Mouse (Mus musculus): ENCODE results near the gene Slc35e2. TPM values are rescaled to one million over a fixed set of nuclear protein-coding genes. Genes with fewer than 3 reads are reported as not detected.

Gene Slc35e2
- 39.8 TPM for polyA plus RNA-seq (2014; fragmentation: Illumina TruSeq; extraction: RNeasy Lipid Tissue Mini Kit (QIAGEN cat#74804); ENCODE audit: low replicate concordance)

GRCm38 (mm10) chr4:155601091-155601996, at the start of gene Slc35e2:
Gene Slc35e2 (plus strand): TSS chr4:155601416.

GRCm38 (mm10) chr4:155561661-155562442, 39.4 kb upstream of the Slc35e2 start, which contains the start of gene Nadk:
Gene Nadk (plus strand): TSS chr4:155562378.

GRCm38 (mm10) chr4:155624338-155625291, 23.4 kb downstream of the Slc35e2 start, which contains the start of gene Cdk11b:
Gene Cdk11b (plus strand): TSS chr4:155624854.

GRCm38 (mm10) chr4:155645308-155645707, 44.1 kb downstream of the Slc35e2 start, which contains the start of gene Gm10563:
Gene Gm10563 (minus strand): TSS chr4:155645408.

GRCm38 (mm10) chr4:155653086-155653450, 51.9 kb downstream of the Slc35e2 start, which contains the start of gene Mmp23:
Gene Mmp23 (minus strand): TSS chr4:155653384.

GRCm38 (mm10) chr4:155668689-155669597, 67.7 kb downstream of the Slc35e2 start, which contains the start of gene Mib2:
Gene Mib2 (minus strand): TSS chr4:155669198.

Other genes starting within 250 kb of the Slc35e2 start
- gene Prkcz, start 240.1 kb upstream of the Slc35e2 start, polyA plus RNA-seq (2014; fragmentation: Illumina TruSeq; extraction: RNeasy Lipid Tissue Mini Kit (QIAGEN cat#74804); ENCODE audit: low replicate concordance), result 10.2 TPM
- gene Gabrd, start 203.3 kb upstream of the Slc35e2 start, polyA plus RNA-seq (2014; fragmentation: Illumina TruSeq; extraction: RNeasy Lipid Tissue Mini Kit (QIAGEN cat#74804); ENCODE audit: low replicate concordance), result not detected
- gene Cfap74, start 192.2 kb upstream of the Slc35e2 start, polyA plus RNA-seq (2014; fragmentation: Illumina TruSeq; extraction: RNeasy Lipid Tissue Mini Kit (QIAGEN cat#74804); ENCODE audit: low replicate concordance), result 0.67 TPM
- not detected for gene Tmem52, start 132.3 kb upstream of the Slc35e2 start, polyA plus RNA-seq (2014; fragmentation: Illumina TruSeq; extraction: RNeasy Lipid Tissue Mini Kit (QIAGEN cat#74804); ENCODE audit: low replicate concordance)
- gene Gnb1, start 110.1 kb upstream of the Slc35e2 start, polyA plus RNA-seq (2014; fragmentation: Illumina TruSeq; extraction: RNeasy Lipid Tissue Mini Kit (QIAGEN cat#74804); ENCODE audit: low replicate concordance), result 317 TPM
- gene Nadk, start 39.0 kb upstream of the Slc35e2 start, polyA plus RNA-seq (2014; fragmentation: Illumina TruSeq; extraction: RNeasy Lipid Tissue Mini Kit (QIAGEN cat#74804); ENCODE audit: low replicate concordance), result 48.7 TPM
- 152 TPM for gene Cdk11b, start 23.4 kb downstream of the Slc35e2 start, polyA plus RNA-seq (2014; fragmentation: Illumina TruSeq; extraction: RNeasy Lipid Tissue Mini Kit (QIAGEN cat#74804); ENCODE audit: low replicate concordance)
- not detected for gene Gm10563, start 44.0 kb downstream of the Slc35e2 start, polyA plus RNA-seq (2014; fragmentation: Illumina TruSeq; extraction: RNeasy Lipid Tissue Mini Kit (QIAGEN cat#74804); ENCODE audit: low replicate concordance)
- gene Mmp23, start 52.0 kb downstream of the Slc35e2 start, polyA plus RNA-seq (2014; fragmentation: Illumina TruSeq; extraction: RNeasy Lipid Tissue Mini Kit (QIAGEN cat#74804); ENCODE audit: low replicate concordance), result 0.45 TPM
- gene Mib2, start 67.8 kb downstream of the Slc35e2 start, polyA plus RNA-seq (2014; fragmentation: Illumina TruSeq; extraction: RNeasy Lipid Tissue Mini Kit (QIAGEN cat#74804); ENCODE audit: low replicate concordance), result 0.71 TPM
- not detected for gene Fndc10, start 92.9 kb downstream of the Slc35e2 start, polyA plus RNA-seq (2014; fragmentation: Illumina TruSeq; extraction: RNeasy Lipid Tissue Mini Kit (QIAGEN cat#74804); ENCODE audit: low replicate concordance)
- 77.1 TPM for gene Ssu72, start 103.4 kb downstream of the Slc35e2 start, polyA plus RNA-seq (2014; fragmentation: Illumina TruSeq; extraction: RNeasy Lipid Tissue Mini Kit (QIAGEN cat#74804); ENCODE audit: low replicate concordance)
- not detected for gene Tmem240, start 133.4 kb downstream of the Slc35e2 start, polyA plus RNA-seq (2014; fragmentation: Illumina TruSeq; extraction: RNeasy Lipid Tissue Mini Kit (QIAGEN cat#74804); ENCODE audit: low replicate concordance)
- gene Atad3a, start 159.7 kb downstream of the Slc35e2 start, polyA plus RNA-seq (2014; fragmentation: Illumina TruSeq; extraction: RNeasy Lipid Tissue Mini Kit (QIAGEN cat#74804); ENCODE audit: low replicate concordance), result 3.7 TPM
- gene Vwa1, start 173.3 kb downstream of the Slc35e2 start, polyA plus RNA-seq (2014; fragmentation: Illumina TruSeq; extraction: RNeasy Lipid Tissue Mini Kit (QIAGEN cat#74804); ENCODE audit: low replicate concordance), result 4.6 TPM
- gene Tmem88b, start 184.5 kb downstream of the Slc35e2 start, polyA plus RNA-seq (2014; fragmentation: Illumina TruSeq; extraction: RNeasy Lipid Tissue Mini Kit (QIAGEN cat#74804); ENCODE audit: low replicate concordance), result 6.6 TPM
- not detected for gene Ankrd65, start 189.0 kb downstream of the Slc35e2 start, polyA plus RNA-seq (2014; fragmentation: Illumina TruSeq; extraction: RNeasy Lipid Tissue Mini Kit (QIAGEN cat#74804); ENCODE audit: low replicate concordance)
- 36.0 TPM for gene Mrpl20, start 201.5 kb downstream of the Slc35e2 start, polyA plus RNA-seq (2014; fragmentation: Illumina TruSeq; extraction: RNeasy Lipid Tissue Mini Kit (QIAGEN cat#74804); ENCODE audit: low replicate concordance)
- gene Ccnl2, start 211.1 kb downstream of the Slc35e2 start, polyA plus RNA-seq (2014; fragmentation: Illumina TruSeq; extraction: RNeasy Lipid Tissue Mini Kit (QIAGEN cat#74804); ENCODE audit: low replicate concordance), result 101 TPM
- gene Aurkaip1, start 229.9 kb downstream of the Slc35e2 start, polyA plus RNA-seq (2014; fragmentation: Illumina TruSeq; extraction: RNeasy Lipid Tissue Mini Kit (QIAGEN cat#74804); ENCODE audit: low replicate concordance), result 2.4 TPM
- 22.8 TPM for gene Mxra8, start 238.3 kb downstream of the Slc35e2 start, polyA plus RNA-seq (2014; fragmentation: Illumina TruSeq; extraction: RNeasy Lipid Tissue Mini Kit (QIAGEN cat#74804); ENCODE audit: low replicate concordance)
- 2.0 TPM for gene Dvl1, start 246.0 kb downstream of the Slc35e2 start, polyA plus RNA-seq (2014; fragmentation: Illumina TruSeq; extraction: RNeasy Lipid Tissue Mini Kit (QIAGEN cat#74804); ENCODE audit: low replicate concordance)

All from small intestine, adult 10 weeks (tissue).